Mouse (Mus musculus): ENCODE results near the gene Casp8ap2. TPM values are rescaled to one million over a fixed set of nuclear protein-coding genes. Genes with fewer than 3 reads are reported as not detected.

Gene Casp8ap2
- polyA plus RNA-seq, 1 experiment from 2014 or later: 50.4 TPM

DNA sequence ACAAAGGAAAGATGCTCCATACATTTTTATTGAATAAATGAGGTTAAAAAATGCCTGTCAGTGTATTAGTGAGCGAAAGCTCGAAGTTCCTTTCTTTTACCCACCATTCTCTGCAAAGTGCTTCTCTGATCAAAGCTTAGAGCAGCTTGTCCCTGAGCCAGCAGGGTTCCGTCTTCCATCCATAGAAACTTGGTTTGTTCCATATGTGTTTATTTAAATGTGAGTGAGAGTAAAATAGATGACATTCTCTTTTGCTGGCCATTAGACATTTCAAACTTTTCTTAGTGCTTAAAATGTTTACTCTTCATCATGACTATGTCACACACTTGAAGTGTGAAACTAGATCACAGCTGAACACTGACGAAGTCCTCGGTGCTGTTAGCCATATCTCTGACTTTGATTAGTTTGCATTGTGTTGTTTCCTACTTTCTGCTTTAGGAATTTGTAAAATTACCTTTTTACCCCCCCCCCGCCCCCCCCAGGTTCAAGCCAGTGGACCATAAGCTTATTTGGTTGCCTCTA is 67.9 kb downstream of the Casp8ap2 start:
- Histone ChIP-seq H3K9ac (ENCODE audit: low read length) (no peak overlapping the region), H3K36me3 (ENCODE audit: control insufficient read depth, insufficient read depth, low read length) (peaks cover 7% of the 10 kb centered on the region; the same call in 1 of the 2 replicates)

More for the DNA sequence above, 67.9 kb downstream of the Casp8ap2 start:
- Histone ChIP-seq H3K4me2 (ENCODE audit: low read depth, low read length) (no peak overlapping the region), H3K9me3 (ENCODE audit: control insufficient read depth, low read length) (no peaks in the 10 kb centered on the region), H3K4me1 (replicated peaks; ENCODE audit: control insufficient read depth, insufficient read depth, low read length) (peaks cover 11% of the 10 kb centered on the region; the same call in 1 of the 2 replicates), H3K27me3 (ENCODE audit: control insufficient read depth, insufficient read depth, low read depth, low read length) (no peaks in the 10 kb centered on the region), H3K27ac (ENCODE audit: low read length) (no peak overlapping the region), H3K4me3 (ENCODE audit: low read length) (no peak overlapping the region)
- WGBS: 37% methylated on average over 6 of the region's 6 CpGs
- ATAC-seq (ENCODE audit: low read depth): peak; percentile 81

Other genes with a start within 250 kb of the Casp8ap2 start
- not detected in 2 replicates for gene Gja10, start 12.7 kb upstream of the Casp8ap2 start, polyA plus RNA-seq (2015; fragmentation: Nextera tagmentation; extraction: Ambion mirVana)
- gene Mdn1, start 41.7 kb downstream of the Casp8ap2 start, polyA plus RNA-seq (2015; fragmentation: Nextera tagmentation; extraction: Ambion mirVana): 9.2 and 10.8 TPM in 2 replicates
- gene Lyrm2, start 184.8 kb downstream of the Casp8ap2 start, polyA plus RNA-seq (2015; fragmentation: Nextera tagmentation; extraction: Ambion mirVana): 101 and 105 TPM in 2 replicates